Mouse (Mus musculus) lung, adult 18-20 months (tissue): ENCODE data around the gene Mup17.
"Not testable (repeated sequence)": the region's sequence is repeated elsewhere in the genome, so short reads cannot be mapped to it uniquely, and the experiment has no call there.

Experiments used
- DNase-seq, 2 experiments: peaks; one replicate each; pipeline ENCODE4 v3.0.0; 2022; ENCODE audit warnings: mixed read lengths in 2 of 2

Gene Mup17

DNA sequence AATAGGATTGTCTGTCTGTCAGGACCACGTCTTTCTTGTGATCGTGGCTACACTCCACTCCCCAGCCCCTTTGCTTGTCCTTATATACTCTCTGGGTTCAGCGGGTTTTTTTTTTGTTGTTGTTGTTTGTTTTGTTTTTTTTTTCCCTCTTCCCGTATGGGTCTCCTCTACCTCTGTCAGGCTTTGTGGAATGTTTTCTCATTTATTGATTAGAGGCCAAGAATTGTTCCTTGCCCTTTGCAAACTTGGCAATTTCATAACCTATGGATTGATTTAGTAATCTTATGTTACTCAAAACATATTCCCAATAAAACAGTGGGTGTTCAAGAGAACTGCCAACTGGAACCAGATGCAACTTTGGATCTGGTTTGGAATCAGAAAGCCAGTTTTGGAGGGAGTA is at the start of gene Mup17:
Mup17 (minus strand) TSS at position 101 of the 400 bp plus-strand sequence.
- not testable (repeated sequence) for DNase-seq

DNA sequence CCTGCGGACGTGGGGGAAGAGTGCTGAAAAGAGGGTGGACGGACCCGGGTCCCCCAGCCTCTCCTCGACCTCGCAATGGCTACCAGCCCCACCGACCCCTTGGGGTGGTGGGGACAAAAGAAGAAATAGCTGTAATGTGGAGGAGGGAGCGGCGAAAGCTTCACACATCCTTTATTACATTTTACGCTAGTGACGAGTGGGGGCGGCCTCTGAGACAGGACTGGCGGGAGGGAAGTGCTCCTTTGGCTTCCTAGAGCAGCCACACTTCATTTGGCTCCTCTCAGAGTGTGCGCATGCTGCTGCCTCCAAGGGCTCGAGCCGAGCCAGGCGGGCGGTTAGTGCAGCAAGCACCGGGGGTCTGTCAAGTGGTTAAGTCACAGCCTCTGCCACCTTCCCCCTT is 24.1 kb downstream of the Mup17 start:
- DNase-seq, result not testable (repeated sequence)

DNA sequence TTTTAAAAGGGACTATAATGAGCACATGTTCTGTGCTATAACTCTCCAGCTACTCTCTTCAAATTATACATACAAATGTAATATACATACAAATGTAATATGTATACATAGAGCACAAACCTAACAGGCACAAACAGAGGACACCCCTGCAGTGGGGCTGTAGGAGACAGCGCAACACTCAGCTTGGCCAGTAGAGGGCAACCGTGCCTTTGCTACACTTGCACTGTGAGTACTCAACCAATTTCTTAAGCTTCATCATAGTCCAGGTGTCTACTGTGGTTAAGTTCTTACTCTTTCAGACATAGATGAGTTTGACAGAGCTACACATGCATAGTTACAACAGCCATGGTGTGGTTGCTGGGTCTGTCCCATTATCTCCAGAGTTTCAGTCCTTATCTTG is 39.8 kb downstream of the Mup17 start:
- DNase-seq, result peak in 1 of 2 experiments; percentile 1
